Mouse (Mus musculus) large intestine, adult 2 months (tissue): Measurements from ENCODE around the gene Diablo. TPM values are rescaled to one million over a fixed set of nuclear protein-coding genes. Genes with fewer than 3 reads are reported as not detected.
"Not testable (repeated sequence)": the region's sequence is repeated elsewhere in the genome, so short reads cannot be mapped to it uniquely, and the experiment has no call there.

Source experiments
- DNase-seq: peaks from one replicate; pipeline ENCODE4 v3.0.0-alpha.2; 2012; ENCODE audit warnings: low read depth, low spot score
- WGBS: fragments of 180-500 bp; shearing (Covaris S2); methylation state at CpG from one replicate; pipeline ENCODE4 v1.1.7; 2018; 5-methylcytosine and 5-hydroxymethylcytosine counted together
- polyA plus RNA-seq: library from polyadenylated mRNA; depleted of rRNA; stranded (reverse); fragments of >200 nt; gene quantifications from 2 replicates; pipeline ENCODE4 v1.2.3, GENCODE M21; 2012; rRNA removed

Diablo gene
- polyA plus RNA-seq, result 39.8 and 44.0 TPM in 2 replicates

DNA sequence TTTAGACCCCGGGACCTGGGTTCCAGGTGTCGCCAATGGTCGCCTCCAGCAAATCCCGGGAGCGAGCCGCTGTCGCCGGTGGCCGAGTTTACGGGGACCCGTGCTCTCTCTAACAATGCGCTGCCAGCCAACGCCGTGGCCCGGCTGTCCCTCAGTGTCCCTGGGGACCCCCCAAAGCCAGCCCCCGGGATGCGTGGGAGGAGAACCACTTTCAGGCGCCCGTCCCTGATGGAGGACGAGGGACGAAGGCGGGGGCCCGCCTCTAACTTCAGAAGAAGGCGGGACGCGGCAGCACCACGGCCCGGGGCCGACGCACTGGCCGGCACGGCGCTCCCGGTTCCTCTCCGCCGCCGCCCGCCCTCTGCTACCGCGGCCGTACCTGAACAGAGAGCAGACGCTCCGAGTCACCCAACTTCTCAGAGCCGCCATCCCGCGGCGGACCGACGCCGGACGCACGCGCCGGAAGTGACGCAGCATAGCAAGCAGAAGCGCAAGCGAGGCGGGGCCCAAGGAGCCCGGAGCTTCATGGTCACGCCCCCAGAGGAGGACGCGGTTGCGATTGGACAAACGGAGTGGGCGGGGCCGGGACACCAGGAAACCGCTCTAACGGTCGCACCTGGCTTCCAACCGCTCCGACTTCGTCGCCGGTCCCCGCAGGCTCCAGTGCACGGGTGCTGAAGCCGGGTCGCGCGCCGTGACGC is at the start of gene Diablo:
TSS of gene Diablo (minus strand) at position 485 of the 701 bp plus-strand sequence.
- under 1% methylated on average over 82 of the region's 82 CpGs for whole genome bisulfite sequencing
- DNase-seq, result peak; percentile 85

DNA sequence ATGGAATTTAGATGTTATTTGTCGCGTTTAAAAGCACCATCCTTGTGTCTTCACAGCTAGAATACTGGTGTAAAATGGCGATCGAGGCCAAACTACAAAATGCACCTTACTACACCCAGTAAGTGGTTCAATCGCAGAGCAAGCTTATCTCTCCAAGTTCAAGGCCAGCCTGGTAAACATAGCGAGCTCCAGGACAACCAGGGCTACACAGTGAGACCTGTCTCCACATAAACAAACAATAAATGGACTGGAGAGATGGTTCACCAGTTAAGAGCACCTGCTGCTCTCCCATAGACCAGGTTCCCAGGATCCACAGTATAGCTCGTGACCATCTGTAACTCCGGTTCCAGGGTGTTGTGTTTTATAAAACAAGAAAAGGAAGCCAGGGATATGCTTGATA is 49.4 kb upstream of the Diablo start:
- WGBS, result 49% methylated on average over 8 of the region's 8 CpGs
- no peak for DNase-seq

DNA sequence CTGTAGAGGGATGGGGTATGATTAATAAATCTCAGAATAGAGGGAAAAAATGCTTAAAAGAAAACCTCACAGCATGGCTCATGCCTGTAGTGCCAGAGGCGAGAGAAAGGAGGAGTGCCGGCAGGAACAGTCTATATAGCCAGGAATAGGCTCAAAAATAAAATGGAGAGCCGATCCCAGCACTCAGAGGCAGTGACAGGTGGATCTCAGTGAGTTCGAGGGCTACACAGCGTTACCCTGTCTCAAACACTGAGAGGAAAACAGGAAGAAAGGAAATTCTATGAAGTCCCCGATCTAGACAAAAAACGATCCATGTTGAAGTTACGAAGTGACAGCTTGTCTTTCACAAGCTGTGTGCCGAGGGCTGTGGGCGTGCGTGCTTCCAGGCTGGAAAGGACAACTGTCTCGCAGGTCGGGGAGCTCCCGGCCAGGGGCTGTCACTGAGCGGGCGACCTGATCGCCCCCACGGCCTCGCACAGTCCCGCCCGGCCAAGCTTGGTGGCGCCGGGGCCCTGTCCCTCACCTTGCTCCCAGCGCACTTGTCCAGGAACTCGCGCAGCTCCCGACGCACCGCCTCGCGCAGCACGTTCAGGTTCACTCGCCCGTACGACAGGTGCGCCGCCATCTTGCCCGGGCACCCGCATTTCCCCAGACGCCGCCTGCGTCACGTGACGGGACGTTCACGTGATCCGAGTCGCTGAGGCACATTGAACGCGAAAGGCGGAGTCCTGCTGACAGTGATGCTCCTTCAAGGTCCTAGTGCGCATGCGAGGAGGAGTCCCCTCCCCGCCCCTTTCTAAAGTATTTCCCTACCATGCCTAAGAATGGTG is 48.6 kb upstream of the Diablo start, which contains the start of gene Vps33a:
TSS of gene Vps33a (minus strand) at position 682 of the 830 bp plus-strand sequence.
- peak; percentile 95 for DNase-seq
- under 1% methylated on average over 54 of the region's 54 CpGs for WGBS

DNA sequence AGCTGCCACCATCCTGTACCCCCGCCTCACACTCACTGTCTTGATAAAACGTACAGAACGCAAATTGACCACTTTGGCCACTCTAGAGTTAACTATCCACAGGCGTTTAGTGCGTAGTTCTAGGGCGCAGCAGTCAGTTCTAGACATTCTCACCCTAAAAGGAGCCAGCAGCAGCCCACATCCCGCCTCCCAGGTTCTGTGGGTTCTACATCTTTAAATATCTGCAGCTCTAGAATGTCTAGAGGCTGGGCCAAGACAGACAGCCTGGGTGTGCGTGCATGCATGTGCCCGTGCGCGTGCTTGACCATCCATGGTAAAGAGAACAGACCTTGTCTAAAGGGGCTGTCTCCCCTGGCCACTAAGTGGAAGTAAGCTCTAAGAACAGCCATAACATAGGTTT is 37.2 kb upstream of the Diablo start:
- no peak for DNase-seq
- WGBS, result 94% methylated on average over 11 of the region's 11 CpGs

DNA sequence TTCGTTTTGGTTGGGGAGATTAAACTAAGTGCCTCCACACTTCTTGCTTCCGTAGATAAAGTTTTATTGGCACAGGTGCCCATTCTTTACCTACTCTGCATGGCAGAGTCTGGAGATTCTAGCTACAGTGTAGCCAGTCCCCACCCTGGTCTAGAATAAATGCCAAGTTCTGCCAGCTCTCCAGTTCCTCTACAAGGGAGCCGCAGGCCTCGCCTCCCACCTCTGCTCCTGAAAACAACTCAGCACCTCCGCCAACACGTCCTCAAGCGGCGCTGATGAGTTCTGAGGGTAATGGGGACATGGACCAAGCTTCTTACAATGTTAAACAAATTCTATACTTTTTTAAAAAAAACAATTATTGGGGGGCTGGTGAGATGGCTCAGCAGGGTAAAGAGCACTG is 35.6 kb upstream of the Diablo start:
- no peak for DNase-seq
- WGBS, result 81% methylated on average over 8 of the region's 8 CpGs

DNA sequence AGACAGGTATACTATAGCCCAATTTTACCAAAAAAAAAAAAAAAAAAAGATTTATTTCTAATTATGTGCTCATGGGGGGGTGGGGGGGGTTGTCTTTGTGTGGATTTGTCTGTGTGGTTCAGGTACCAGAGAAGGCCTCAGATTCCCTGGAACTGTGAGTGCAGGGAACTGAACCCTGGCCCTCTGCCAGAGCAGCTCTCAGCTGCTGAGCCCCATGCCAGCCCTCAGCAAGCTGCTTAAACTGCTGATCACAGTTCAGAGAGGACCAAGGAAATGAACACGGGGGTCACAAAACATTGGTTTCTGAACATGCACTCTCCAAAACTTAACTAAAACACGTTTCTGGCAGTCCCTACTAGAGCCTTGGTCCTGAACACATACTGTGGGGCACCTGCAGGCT is 32.5 kb upstream of the Diablo start:
- no peak for DNase-seq
- 61% methylated on average over 2 of the region's 2 CpGs for WGBS

DNA sequence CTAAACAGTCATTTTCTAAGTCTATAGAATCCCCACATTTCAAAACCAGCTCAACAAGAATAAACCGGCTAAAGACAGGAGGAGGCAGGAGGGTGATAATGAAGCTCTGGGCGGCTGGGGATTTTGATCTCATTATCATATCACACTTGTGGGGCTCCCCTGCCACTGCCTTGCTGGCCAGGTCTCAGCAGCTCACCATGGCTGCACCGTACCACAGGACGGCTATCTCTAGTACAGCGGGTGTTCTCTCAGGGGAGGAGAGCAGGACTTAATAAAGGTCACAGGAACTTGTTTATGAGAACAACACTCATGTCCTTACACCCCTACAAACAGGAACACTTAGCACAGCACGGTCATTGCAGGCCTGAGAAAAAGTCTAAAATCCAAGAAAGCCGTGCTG is 31.7 kb upstream of the Diablo start:
- WGBS, result 96% methylated on average over 7 of the region's 7 CpGs
- no peak for DNase-seq

DNA sequence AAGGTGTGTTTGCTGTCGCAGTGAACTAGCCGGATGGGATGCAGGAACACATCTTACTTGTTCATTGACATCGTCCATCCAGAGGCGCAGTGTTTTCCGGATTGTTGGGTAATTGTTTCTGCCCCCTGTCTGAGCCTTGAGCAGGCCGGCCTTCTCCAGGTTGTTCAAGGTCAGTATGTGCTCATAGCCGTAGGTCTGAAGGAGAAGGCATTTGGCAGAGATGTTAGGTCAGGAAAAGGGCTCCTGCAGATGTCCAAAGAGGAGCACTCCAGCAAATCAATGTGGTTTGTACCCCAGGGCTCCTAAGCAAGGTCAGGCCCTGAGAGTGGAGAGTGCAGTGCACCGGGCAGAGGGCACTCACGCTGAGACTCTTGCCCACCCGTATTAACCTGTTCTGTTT is 9.8 kb upstream of the Diablo start:
- WGBS, result 94% methylated on average over 10 of the region's 10 CpGs
- no peak for DNase-seq

DNA sequence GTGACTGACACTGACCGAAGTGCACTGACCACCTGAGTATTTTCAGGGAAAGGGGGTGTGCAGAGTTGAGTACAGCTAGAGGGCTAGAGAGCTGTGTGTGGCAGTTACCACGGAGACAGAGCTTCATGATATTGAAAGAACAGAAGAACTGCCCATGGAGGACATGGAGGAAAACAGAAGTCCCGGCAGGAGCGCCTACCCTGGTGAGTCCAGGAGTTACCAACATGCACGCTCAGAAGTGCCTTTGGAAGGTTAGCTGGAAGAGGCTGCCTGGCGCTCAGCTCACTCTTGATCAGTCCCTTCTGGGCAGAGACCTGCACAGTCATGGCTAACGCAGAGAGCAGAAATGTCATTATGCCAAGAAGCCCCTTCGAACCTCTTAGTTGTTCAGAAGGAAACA is 6.1 kb upstream of the Diablo start:
- WGBS, result 93% methylated on average over 8 of the region's 8 CpGs
- DNase-seq, result no peak

DNA sequence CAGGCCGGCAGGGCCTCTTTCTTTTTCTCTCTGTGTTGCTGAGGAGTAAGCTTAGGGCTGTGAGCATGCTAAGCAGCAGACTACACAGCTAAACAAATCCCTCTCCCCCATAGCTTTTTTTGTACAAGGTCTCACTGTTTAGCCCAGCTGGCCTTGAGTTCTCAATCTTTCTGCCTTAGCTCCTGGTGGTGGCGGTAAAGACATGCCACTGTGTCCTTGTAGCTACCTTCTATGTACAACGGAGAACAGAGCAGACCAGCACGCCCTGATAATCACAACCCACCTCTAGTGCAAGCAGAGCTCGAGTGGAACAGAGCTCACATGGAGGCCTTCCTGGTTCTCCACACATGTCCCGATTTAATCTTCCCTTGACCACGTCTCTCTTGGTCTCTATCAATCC is 4.7 kb upstream of the Diablo start:
- WGBS, result 72% methylated on average over 7 of the region's 7 CpGs
- DNase-seq, result no peak

DNA sequence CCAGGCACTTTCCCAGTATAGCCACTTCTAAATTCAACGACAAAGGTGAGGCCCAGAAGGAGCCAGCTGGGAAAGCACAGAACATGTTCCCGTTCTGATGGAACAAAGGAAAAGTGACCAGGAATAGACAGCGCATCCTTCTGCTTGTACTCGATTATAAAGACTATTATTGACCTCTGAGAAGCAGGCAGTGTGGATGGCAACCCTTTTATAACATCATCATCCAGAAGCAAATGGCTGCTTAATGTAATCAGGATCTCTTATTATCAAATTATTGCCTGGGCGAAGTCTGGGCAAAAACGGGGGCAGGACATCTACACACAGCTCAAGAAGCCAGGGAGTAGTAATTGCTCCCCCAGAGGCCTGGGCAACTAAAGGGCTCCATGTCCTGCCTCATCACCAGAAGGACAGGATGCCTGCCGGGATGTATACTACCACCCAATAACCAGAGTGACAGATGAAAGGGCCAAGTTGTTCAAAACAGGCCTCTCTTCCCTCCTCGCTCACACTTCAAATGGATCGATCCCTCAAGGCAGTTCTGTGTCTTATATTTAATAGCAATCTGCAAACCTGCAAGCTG is 2.0 kb upstream of the Diablo start:
- 89% methylated on average over 9 of the region's 9 CpGs for WGBS
- DNase-seq, result no peak

DNA sequence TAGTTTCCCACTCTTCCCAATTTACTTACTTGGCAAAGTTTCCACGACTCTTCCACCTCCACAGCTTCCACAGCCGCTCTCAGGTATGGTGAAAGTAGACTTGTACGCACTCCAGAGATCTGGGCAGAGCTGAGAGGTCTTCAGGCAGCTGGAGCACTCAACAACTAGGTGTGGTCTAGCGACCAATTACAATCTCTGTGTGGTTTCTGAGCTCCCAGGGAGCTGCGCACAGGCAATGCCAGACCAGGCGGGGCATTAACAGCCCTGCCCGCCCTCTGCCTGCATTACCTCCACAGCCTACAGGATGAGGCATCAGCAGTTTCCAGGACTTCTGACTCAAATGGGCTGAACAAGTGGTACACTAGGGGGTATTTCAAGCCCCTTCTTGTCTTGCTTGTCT is 1.3 kb upstream of the Diablo start, which contains the start of gene Gm49027:
TSS of gene Gm49027 (minus strand) at position 208 of the 400 bp plus-strand sequence.
- WGBS, result 72% methylated on average over 7 of the region's 7 CpGs
- DNase-seq, result no peak

DNA sequence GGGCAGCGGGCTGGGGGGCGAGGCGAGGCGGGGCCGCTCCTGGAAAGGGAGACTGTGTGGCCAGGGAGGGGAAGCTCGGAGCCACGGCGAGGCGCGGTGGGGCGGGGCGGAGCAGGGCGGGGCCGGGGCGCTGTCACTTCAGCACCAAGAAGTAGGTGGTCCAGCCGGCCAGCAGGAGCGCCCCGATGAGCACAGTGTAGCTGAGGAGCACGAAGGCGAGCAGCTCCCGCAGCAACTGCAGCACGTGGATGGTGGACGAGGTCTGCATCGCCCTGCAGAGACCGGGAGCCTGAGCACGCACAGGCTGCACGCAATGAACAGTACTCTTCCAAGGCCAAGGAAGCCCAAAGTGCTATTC is 396 bp upstream of the Diablo start:
- DNase-seq, result no peak
- WGBS, result 1% methylated on average over 27 of the region's 27 CpGs

DNA sequence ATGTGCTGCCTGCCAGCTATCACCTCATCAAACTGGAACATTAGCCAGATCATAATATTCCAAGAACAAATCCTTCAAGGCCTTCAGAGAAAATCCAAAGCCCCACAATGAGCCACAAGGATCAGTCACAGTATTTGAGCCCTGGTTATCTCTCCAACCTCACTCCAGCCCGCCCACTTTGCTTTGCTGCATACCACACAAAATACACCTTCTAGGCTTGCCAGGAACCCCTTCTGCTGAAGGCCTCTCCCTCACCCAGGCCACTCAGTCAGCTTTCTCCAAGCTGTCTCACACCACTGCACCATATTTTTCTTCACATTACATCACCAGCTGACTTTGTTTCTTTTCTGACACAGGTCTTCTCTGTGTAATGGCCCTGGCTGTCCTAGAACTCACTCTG is 1.8 kb downstream of the Diablo start:
- DNase-seq, result no peak
- WGBS, result 97% methylated on average over 1 of the region's 1 CpGs

DNA sequence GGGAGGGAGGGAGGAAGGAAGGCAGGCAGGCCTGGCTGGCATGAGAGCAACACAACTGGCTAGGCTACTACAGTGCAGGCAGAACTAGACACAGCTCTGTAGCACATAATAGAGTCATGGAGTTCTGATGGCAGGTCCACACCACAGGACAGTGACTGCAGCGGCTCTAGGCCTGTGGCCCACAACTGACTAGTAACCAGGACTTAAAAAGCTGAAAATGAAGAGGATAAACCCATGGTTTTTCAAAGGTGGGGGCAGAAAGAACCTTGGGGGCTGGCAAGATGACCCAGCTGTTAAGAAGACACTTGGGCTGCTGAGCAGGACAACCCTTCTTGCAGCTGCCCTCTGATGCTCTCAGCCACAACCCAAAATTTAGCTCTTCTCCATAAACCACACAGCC is 2.4 kb downstream of the Diablo start:
- DNase-seq, result no peak
- 96% methylated on average over 1 of the region's 1 CpGs for WGBS

DNA sequence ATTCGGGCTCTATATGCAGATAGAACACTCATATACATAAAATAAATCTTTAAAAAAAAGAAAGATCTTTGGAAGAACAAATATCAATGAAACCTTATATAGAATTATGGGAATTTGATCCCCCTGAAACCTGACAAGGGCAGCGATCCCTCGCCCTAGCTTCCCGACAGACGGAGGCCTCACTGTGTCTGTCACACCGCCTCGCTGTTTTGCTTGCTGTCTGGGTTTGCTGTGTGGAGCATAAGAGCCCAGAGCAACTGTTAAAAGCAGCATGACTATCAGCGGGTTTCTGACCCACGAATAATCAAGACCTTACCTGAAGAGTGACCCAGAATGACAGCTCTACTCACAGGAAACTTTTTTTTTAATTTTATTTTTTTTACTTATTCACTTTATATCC is 3.3 kb downstream of the Diablo start:
- DNase-seq, result no peak
- WGBS, result 91% methylated on average over 9 of the region's 9 CpGs

DNA sequence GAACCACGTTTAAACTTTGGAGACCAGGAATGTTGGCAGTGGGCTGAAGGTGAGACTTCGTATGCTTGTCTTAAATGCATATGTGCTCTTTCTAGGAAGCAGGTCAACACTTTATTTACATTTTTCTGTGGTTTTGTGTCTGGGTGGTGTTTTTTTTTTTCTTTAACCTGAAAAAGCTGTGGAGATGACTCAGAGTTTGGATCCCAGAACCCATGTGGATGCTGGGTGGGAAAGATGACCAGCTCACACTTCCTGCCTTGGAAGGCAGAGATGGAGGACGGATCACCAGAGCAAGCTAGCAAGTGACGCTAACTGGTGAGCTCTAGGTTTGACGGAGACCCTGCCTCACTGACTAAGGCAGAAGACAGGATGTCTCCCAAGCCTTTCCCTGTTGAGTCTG is 9.1 kb downstream of the Diablo start:
- WGBS, result 93% methylated on average over 5 of the region's 5 CpGs
- no peak for DNase-seq

DNA sequence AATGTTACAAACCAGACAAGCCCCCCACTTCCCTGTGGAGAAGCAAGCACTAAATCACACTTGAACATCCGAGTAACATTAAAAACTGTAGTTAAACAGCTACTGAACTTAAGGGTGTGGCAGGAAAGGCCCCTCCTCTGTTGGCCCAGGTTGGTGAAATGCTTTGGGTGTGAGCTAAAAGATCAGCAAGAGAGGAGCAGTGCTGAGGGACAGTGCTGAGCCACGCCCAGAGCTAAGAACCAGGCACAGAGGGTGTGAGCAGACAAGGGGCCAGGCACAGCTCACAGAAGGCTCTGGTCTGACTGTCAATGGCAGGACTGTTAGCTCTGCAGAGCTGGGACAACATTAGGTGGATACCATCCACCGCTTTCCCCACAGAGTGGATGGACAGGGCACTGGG is 11.9 kb downstream of the Diablo start:
- 43% methylated on average over 3 of the region's 3 CpGs for WGBS
- DNase-seq, result no peak

DNA sequence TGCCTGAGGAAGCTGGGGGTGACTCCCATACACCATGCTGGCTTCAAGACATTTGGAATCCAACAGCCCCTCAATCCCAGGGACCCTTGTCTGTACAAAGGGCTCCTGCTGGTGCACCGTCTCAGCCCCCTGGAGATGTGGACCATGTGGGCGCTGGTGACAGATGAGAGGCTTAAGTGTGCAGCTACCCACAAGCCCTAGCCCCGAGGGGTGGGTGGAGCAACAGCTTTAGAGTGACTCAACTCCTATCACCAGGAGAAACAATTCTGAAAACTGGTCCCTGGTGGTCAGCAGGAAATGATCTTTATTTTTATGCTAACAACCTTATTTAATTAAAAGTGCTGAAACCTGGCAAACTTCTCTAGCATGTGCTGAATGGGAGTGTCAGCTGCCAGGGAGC is 12.6 kb downstream of the Diablo start:
- 82% methylated on average over 3 of the region's 3 CpGs for WGBS
- DNase-seq, result not testable (repeated sequence)

DNA sequence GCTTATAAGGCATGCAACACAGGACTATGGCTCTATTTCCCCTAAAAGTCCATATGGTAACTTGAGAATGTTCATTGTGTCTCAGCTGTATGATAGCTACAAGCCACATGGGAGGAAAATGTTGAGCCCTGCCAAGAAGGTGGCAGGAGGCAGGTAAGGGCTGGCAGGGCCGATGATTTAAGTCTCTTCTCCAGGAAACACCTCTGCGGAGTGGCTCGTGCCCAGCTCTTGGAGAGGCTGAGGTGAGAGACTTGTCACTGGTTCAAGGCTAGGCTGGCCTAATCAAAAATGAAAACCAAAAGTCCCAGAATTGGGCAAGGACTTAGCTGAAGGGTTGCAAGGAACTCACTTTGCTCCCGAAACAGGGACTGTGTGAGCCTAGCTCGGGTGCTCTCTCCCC is 13.8 kb downstream of the Diablo start, which contains the start of gene B3gnt4:
TSS of gene B3gnt4 (plus strand) at position 301 of the 400 bp plus-strand sequence.
- 85% methylated on average over 5 of the region's 5 CpGs for WGBS

DNA sequence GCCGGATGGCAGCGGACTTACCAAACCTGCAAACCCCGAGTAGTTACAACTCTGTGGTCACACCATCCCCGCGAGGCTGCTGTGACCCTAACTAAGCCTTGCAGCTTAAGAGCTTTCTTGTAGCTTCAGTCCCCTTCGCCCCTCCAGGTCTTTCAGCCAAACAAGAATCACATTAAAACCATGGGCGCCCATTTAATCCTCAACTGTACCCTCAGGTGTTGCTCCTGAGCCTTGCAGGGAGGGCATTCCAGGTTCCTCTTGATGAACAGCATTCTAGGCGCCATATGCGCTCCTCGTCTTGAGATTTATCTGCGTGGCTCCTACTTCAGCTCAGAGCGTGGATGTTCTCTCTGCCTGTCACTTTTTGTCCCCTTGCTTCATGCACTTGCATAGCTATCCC is 15.1 kb downstream of the Diablo start:
- 16% methylated on average over 12 of the region's 12 CpGs for WGBS
- DNase-seq, result no peak

More for the DNA sequence above, 13.8 kb downstream of the Diablo start, which contains the start of gene B3gnt4:
- no peak for DNase-seq
